ENCODE assay signal across 17 mouse cellular contexts in genomic region chr14:62256066-62256465, GRCm38 (mm10). TPM values are rescaled to one million over a fixed set of nuclear protein-coding genes. Genes with fewer than 3 reads are reported as not detected.
"Had no signal": no experiment of that assay in that cellular context is flagged by ENCODE, and none has a peak within 500 bp of the region (broad histone marks: within the 10 kb centered on the region; RNA-seq: fewer than 3 reads in every experiment).

No protein-coding gene starts in this region.

- H3K36me3 ChIP-seq: limb, embryonic 12.5 days; limb, embryonic 15.5 days; midbrain, embryonic 13.5 days; neural tube, embryonic 12.5 days; neural tube, embryonic 15.5 days had no signal

- H3K4me2 ChIP-seq: limb, embryonic 12.5 days; limb, embryonic 15.5 days; liver, embryonic 11.5 days; lung, embryonic 14.5 days; midbrain, embryonic 13.5 days; neural tube, embryonic 12.5 days; neural tube, embryonic 15.5 days had no signal

- H3K4me3 ChIP-seq: limb, embryonic 12.5 days; limb, embryonic 15.5 days; midbrain, embryonic 13.5 days; neural tube, embryonic 12.5 days; neural tube, embryonic 15.5 days had no signal

- H3K27me3 ChIP-seq: limb, embryonic 12.5 days; limb, embryonic 15.5 days; midbrain, embryonic 13.5 days; neural tube, embryonic 12.5 days; neural tube, embryonic 15.5 days had no signal

- DNase-seq: kidney, adult 9 months; kidney, postnatal 14 days; kidney, postnatal 4 days; left cerebral cortex, postnatal 4 days; liver, postnatal 0 days; lung, embryonic 14.5 days; retina, postnatal 1 day; thymus, adult 18-20 months; thymus, postnatal 36 days had no signal

RNA-seq across cellular contexts. Expression of gene Dleu7, which starts 36.8 kb away (rescaled TPM):
- total RNA-seq: megakaryocyte, adult 5-6 weeks had no signal
- polyA plus RNA-seq: macrophage had no signal
